Mouse (Mus musculus) brown adipose tissue, adult 24 weeks (tissue): ENCODE results near the gene Pla2g12a. TPM values are rescaled to one million over a fixed set of nuclear protein-coding genes. Genes with fewer than 3 reads are reported as not detected.

ENCODE experiments used
- H3K27ac ChIP-seq: fragments of 200-500 bp; replicated peaks from 2 replicates; pipeline ENCODE4 v1.5.1; 2012; ENCODE audit warnings: low read depth, mild to moderate bottlenecking, low read length
- H3K4me1 ChIP-seq: fragments of 200-500 bp; 2 replicates; pipeline ENCODE4 v1.6.1; 2012; ENCODE audit warnings: low read length, mixed read lengths; ENCODE audit not compliant: control insufficient read depth, insufficient read depth, insufficient read length
- H3K4me3 ChIP-seq: fragments of 200-500 bp; 2 replicates; pipeline ENCODE4 v1.5.1; 2012; ENCODE audit warnings: low read depth, mild to moderate bottlenecking, low read length, moderate library complexity; ENCODE audit not compliant: insufficient read depth
- polyA plus RNA-seq: library from polyadenylated mRNA; stranded (reverse); fragments of >200 nt; gene quantifications from 2 replicates; pipeline ENCODE4 v1.2.4, GENCODE M21; 2012; ENCODE audit not compliant: missing spikeins, insufficient read depth, insufficient read length

Pla2g12a gene
- 62.0 and 68.4 TPM in 2 replicates for polyA plus RNA-seq

DNA sequence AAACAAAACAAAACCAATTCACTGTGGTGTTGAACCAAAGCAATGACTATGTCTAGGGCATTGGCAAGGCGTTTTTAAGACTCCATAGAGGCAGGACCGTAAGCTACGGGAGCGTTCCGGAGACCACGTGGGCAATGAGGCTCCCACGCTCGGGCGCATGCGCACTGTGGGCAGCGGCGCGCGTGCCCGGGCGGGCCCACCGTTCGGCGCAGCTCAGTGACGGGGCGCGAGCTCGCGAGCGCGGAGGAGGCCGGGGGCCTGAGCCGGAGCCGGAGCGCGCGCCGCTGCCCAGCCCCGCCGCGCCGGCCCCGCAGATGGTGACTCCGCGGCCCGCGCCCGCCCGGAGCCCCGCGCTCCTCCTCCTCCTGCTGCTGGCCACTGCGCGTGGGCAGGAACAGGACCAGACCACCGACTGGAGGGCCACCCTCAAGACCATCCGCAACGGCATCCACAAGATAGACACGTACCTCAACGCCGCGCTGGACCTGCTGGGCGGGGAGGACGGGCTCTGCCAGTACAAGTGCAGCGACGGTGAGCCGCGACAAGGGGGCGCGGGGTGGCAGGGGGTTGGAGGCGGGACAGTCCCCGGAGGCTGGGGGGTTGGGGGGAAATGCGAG is at the start of gene Pla2g12a:
TSS of gene Pla2g12a (plus strand) at position 202 of the 617 bp plus-strand sequence.
- Histone ChIP-seq H3K4me3 (peak within 1 kb of the TSS; percentile 88), H3K27ac (0 out of 2 replicates have a peak within 1 kb of the TSS, but pooled peaks have one; percentile 24), H3K4me1 (peaks cover 5% of the 10 kb centered on the region; the same call in 1 of the 2 replicates)

- Histone ChIP-seq H3K27ac (peak overlapping the region; percentile 82), H3K4me1 (no peaks in the 10 kb centered on the region), H3K4me3 (peak overlapping the region; percentile 82)
Measured at GRCm38 (mm10) chr3:129830626-129831025, 47.8 kb upstream of the Pla2g12a start.

GRCm38 (mm10) chr3:129831035-129831568 is 47.3 kb upstream of the Pla2g12a start, which contains the start of gene Gar1:
Gene Gar1, minus strand, starts transcription at chr3:129831396.
- H3K4me1 ChIP-seq: no peaks in the 10 kb centered on the region
- peak within 1 kb of the TSS; percentile 82 for H3K4me3 ChIP-seq

DNA sequence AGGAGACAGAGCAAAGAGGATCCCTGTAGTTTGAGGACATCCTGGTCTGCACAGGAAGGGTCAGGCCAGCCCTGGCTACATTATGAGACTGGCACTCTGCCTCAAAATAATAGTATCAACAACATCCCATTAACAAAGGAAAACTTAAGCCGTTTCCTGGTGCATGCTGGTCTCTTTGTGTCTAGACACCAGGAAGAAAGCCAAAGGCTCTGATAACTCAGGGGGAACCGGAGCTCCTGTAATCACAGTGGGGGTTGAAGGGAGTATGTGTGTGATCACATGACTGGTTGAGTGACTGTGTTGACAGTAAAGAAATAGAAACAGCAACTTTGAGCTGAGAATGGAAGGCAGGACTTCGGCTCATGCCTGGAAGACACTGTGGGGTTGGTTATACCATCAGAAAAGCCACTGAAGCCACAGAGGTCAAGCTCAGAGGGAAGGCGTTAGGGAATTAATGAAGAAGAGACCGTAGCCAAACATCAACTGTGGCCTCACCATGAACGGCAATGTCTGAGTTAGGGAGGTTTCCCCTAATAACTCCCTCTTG is 42.9 kb upstream of the Pla2g12a start, which contains the start of gene Cfi:
TSS of gene Cfi (plus strand) at position 497 of the 547 bp plus-strand sequence.
- no peak within 1 kb of the TSS for H3K27ac ChIP-seq
- H3K4me3 ChIP-seq: no peak within 1 kb of the TSS
- no peaks in the 10 kb centered on the region for H3K4me1 ChIP-seq

More at GRCm38 (mm10) chr3:129831035-129831568, 47.3 kb upstream of the Pla2g12a start, which contains the start of gene Gar1:
- peak within 1 kb of the TSS; percentile 82 for H3K27ac ChIP-seq

DNA sequence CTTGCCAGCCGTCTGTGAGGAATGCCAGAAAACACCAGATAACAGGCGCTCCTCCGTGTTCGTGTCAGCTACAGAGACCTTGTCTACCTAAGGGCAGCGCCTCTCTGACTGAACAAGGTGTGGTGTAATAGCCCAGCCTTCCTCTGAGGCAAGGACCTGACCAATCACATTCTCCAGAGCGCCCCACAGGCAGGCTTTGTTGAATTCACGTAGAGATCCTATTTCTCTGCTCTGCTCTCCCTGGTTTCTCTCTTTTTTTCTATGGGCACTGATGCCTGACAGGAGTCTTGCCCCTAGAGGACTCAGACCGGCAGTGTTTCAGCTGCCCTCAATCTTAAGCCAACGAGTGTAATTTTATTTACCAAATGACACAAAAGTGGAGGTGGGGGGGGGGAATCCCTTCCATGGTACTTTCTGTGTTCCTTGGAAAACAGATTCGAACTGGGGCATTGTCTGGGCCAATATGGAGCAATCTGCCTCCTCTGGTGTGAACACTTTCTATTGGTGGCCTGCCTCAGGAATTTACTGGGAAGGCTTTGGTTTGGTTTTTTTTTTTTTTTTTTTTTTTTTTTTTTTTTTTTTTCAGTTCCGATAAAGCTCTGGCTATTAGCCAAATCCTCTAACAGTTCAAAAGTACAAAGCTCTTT is 42.2 kb upstream of the Pla2g12a start:
- Histone ChIP-seq H3K4me1 (no peaks in the 10 kb centered on the region), H3K4me3 (no peak overlapping the region), H3K27ac (no peak overlapping the region)

GRCm38 (mm10) chr3:129836965-129837364 is 41.4 kb upstream of the Pla2g12a start:
- Histone ChIP-seq H3K4me1 (no peaks in the 10 kb centered on the region), H3K4me3 (no peak overlapping the region), H3K27ac (no peak overlapping the region)

DNA sequence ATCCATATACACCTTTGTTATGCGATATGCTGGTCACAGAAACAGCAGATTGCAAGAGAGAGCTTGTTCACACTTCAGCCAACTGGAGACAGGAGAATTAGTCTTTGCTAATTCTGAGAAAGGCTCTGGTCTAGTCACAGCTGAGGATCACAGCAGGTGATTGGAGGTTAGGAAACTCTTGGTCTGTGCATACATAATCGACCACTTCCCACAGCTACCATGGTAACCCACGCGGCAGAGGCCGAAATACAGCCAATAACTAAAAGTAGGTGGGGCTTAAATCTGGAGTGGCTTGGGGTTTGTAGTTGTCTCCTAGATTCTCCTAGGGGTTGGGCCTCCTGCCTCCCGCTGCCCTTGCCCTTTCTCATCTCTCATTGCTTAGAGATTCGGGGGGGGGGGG is 40.4 kb upstream of the Pla2g12a start:
- no peak overlapping the region for H3K27ac ChIP-seq
- H3K4me1 ChIP-seq: no peaks in the 10 kb centered on the region
- no peak overlapping the region for H3K4me3 ChIP-seq

GRCm38 (mm10) chr3:129845868-129846267 is 32.5 kb upstream of the Pla2g12a start:
- Histone ChIP-seq H3K4me3 (no peak overlapping the region), H3K27ac (no peak overlapping the region), H3K4me1 (no peaks in the 10 kb centered on the region)

DNA sequence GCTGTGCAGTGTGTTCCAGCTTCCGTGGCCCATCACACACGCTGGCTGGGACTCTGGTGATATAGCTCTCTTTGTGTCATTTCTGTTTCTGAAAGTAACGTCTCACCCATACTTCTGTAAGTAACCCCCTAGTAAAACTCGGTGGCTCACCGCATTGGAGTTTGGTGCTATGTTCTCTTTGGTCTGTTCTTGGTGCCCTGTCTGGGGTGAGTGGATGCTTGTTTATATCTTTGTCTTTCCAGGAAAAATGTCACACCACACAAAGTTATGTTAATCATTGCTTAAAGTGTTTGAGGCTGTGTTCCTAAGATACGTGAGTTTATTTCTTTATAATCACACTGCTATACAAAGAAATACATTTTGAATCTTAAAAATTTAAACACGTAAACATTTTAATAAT is 31.6 kb upstream of the Pla2g12a start:
- H3K27ac ChIP-seq: no peak overlapping the region
- no peak overlapping the region for H3K4me3 ChIP-seq
- H3K4me1 ChIP-seq: no peaks in the 10 kb centered on the region

DNA sequence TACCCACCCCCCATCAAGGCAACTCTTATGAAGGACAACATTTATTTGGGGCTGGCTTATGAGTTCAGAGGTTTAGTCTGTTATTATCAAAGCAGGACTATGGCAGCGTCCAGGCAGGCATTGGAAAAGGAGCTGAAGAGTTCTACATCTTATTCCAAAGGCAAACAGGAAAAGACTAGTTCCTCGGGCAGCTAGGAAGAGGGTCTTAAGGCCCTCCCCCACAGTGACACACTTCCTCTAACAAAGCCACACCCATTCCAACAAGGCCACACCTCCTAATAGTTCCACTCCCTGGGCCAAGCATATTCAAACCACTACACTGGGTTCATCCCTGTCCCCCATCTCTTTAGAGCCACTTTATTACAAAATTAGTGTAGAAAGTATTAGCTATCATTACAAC is 15.8 kb upstream of the Pla2g12a start:
- H3K4me1 ChIP-seq: no peaks in the 10 kb centered on the region
- no peak overlapping the region for H3K27ac ChIP-seq
- H3K4me3 ChIP-seq: no peak overlapping the region

DNA sequence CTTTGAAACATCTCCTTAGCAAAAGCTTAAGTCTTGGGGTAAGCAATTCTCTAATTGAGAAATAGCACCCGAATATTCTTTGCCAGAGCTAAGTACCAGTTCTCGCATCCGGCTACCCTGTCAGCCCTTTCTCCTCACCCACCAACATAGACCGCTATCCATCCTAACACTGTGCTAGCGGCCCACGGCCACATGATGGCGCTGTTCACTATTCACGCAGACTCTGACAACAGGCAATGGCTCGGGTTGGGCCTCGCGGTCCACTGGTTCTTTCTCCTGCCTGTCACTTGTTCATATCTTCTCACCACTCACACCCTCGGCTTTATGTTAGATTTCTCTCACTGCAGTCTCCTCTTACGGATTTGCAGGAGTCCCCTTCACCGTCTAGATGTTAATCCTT is 14.7 kb upstream of the Pla2g12a start:
- Histone ChIP-seq H3K4me3 (no peak overlapping the region), H3K27ac (no peak overlapping the region), H3K4me1 (no peaks in the 10 kb centered on the region)

DNA sequence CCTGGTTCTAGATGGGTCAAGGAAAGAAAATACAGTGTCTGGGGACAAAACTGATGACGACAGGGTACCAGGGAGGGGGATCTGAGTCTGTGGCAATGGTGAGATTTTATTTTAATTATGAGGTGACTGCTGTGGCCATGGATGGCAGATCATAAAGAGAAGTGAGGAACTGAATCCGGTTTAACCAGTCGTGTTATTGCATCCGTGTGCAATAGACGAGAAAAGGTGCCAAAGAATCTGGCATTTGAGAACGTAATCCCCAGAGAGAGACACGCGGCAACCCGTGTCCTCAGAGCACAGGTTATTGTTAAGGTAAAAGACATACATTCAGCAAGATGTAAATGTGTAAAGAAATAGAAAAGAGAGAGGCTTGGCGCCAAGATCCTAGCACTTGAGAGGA is 1.1 kb upstream of the Pla2g12a start:
- H3K4me1 ChIP-seq: peaks cover 5% of the 10 kb centered on the region; the same call in 1 of the 2 replicates
- no peak overlapping the region for H3K27ac ChIP-seq
- no peak overlapping the region for H3K4me3 ChIP-seq

- H3K27ac ChIP-seq: no peak overlapping the region
- H3K4me3 ChIP-seq: peak overlapping the region; percentile 88
Measured at GRCm38 (mm10) chr3:129879131-129879757, 838 bp downstream of the Pla2g12a start.

DNA sequence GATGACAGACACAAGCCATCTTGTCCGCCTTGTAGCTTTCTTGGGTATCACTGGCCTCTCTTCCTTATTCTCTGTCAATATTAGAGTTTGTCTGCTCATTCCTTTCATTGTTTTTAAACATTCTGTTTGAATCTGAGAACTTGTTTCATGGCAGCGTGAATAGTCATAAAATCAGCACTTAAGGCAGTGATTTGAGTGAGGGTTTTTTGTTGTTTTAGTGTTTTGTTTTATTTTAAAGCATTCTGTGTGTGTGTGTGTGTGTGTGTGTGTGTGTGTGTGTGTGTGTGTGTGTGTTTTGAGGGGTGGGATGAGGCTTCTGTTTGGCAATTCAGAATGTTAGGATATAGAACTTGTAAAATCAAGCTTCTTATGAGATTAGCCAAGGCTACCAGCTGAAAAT is 1.5 kb downstream of the Pla2g12a start:
- Histone ChIP-seq H3K4me3 (no peak overlapping the region), H3K27ac (no peak overlapping the region)

More at GRCm38 (mm10) chr3:129879131-129879757, 838 bp downstream of the Pla2g12a start:
- H3K4me1 ChIP-seq: peaks cover 5% of the 10 kb centered on the region; the same call in 1 of the 2 replicates

More for the DNA sequence above, 1.5 kb downstream of the Pla2g12a start:
- peaks cover 5% of the 10 kb centered on the region; the same call in 1 of the 2 replicates for H3K4me1 ChIP-seq
